Comparison of ENCODE assay signal across 9 mouse cellular contexts in genomic region chr4:134416177-134416576, GRCm38 (mm10). TPM values are rescaled to one million over a fixed set of nuclear protein-coding genes. Genes with fewer than 3 reads are reported as not detected.
DNase-seq lines count a peak whose midpoint lies in the region; ATAC-seq and TF ChIP-seq lines count a peak whose summit lies in the region.
"Had no signal": no experiment of that assay in that cellular context is flagged by ENCODE, and none has a peak within 500 bp of the region (broad histone marks: within the 10 kb centered on the region; RNA-seq: fewer than 3 reads in every experiment).

No protein-coding gene starts in this region.

- 54% methylated on average over 17 of the region's 17 CpGs for WGBS in heart, embryonic 13.5 days

- H3K4me1 ChIP-seq in E14TG2a.4 (replicated peaks; ENCODE audit: low read depth, low read length): peaks cover 50% of the 10 kb centered on the region
- H3K4me1 ChIP-seq in heart, embryonic 13.5 days: peaks cover 21% of the 10 kb centered on the region
- H3K4me1 ChIP-seq: forebrain, embryonic 13.5 days had no signal

- ATAC-seq in heart, embryonic 13.5 days (ENCODE audit: extremely low read depth, insufficient number of reproducible peaks, low FRiP score, low TSS enrichment): no peak
- no peak for ATAC-seq in megakaryocyte, adult 5-6 weeks (ENCODE audit: poor library complexity, severe bottlenecking)
- ATAC-seq: forebrain, embryonic 13.5 days had no signal

- no peak overlapping the region for H3K27ac ChIP-seq in heart, embryonic 13.5 days (replicated peaks)
- H3K27ac ChIP-seq: forebrain, embryonic 13.5 days had no signal

- H3K36me3 ChIP-seq in E14TG2a.4 (ENCODE audit: insufficient read depth, low read length): peaks cover 18% of the 10 kb centered on the region
- H3K36me3 ChIP-seq in heart, embryonic 13.5 days: peaks cover 60% of the 10 kb centered on the region

- H3K9ac ChIP-seq in heart, embryonic 13.5 days: peak overlapping the region; percentile 60; the same call in 1 of the 2 replicates
- H3K9ac ChIP-seq: forebrain, embryonic 13.5 days had no signal

- intact Hi-C loops in left cerebral cortex, postnatal 4 days (cut with DNase I): no loop called here

- peak; percentile 89 for DNase-seq in ZHBTc4 (ENCODE audit: low read depth, low spot score)
- DNase-seq in left cerebral cortex, postnatal 4 days: peak; percentile 45
- DNase-seq in embryo, embryonic 10.5 days (ENCODE audit: low spot score): no peak
- DNase-seq in c-Kit-positive CD71-positive TER-119-positive erythroid progenitor cells, embryonic 14.5 days (ENCODE audit: low spot score): no peak
- DNase-seq: kidney, adult 18-20 months had no signal

- peak overlapping the region; percentile 3; the same call in 1 of the 2 replicates for H3K4me2 ChIP-seq in heart, embryonic 13.5 days
- H3K4me2 ChIP-seq: forebrain, embryonic 13.5 days had no signal

- peak overlapping the region; percentile 48 for H3K4me3 ChIP-seq in E14TG2a.4 (replicated peaks; ENCODE audit: low read length)
- H3K4me3 ChIP-seq in heart, embryonic 13.5 days: no peak overlapping the region
- H3K4me3 ChIP-seq: forebrain, embryonic 13.5 days had no signal

- H3K9me3 ChIP-seq in E14TG2a.4 (ENCODE audit: low read length): no peaks in the 10 kb centered on the region
- H3K9me3 ChIP-seq in heart, embryonic 13.5 days: no peaks in the 10 kb centered on the region
- H3K9me3 ChIP-seq: forebrain, embryonic 13.5 days had no signal

- H3K27me3 ChIP-seq in E14TG2a.4 (ENCODE audit: insufficient read depth, low read length): peaks cover 11% of the 10 kb centered on the region; the same call in 1 of the 2 replicates
- no peaks in the 10 kb centered on the region for H3K27me3 ChIP-seq in heart, embryonic 13.5 days (replicated peaks)
- H3K27me3 ChIP-seq: forebrain, embryonic 13.5 days had no signal

- no peak for TF ChIP-seq CTCF in E14TG2a.4 (conservative IDR thresholded peaks at IDR 0.05; ENCODE audit: low read length)

RNA-seq across cellular contexts. Expression of gene Pafah2, which starts 20.1 kb away (rescaled TPM):
- 9.0 and 9.9 TPM in 2 replicates for polyA plus RNA-seq in heart, embryonic 13.5 days (2015; fragmentation: Nextera tagmentation; extraction: Ambion mirVana)
- total RNA-seq in left cerebral cortex, postnatal 4 days (2021): 10 to 100 TPM; 12.7 to 14.1 TPM
- total RNA-seq in megakaryocyte, adult 5-6 weeks (2015): 4.6 and 5.9 TPM in 2 replicates
- 5.5 and 6.3 TPM in 2 replicates for total RNA-seq in megakaryocyte, adult 5-6 weeks (2017)

RNA-seq across cellular contexts. Expression of gene Extl1, which starts 32.5 kb away (rescaled TPM):
- 2.7 and 3.3 TPM in 2 replicates for polyA plus RNA-seq in heart, embryonic 13.5 days (2015; fragmentation: Nextera tagmentation; extraction: Ambion mirVana)
- 1 to 10 TPM; 3.9 to 4.1 TPM for total RNA-seq in left cerebral cortex, postnatal 4 days (2021)
- 0.04 TPM in 1 of 2 replicates, not detected in the other for total RNA-seq in megakaryocyte, adult 5-6 weeks (2015)
- not detected in 2 replicates for total RNA-seq in megakaryocyte, adult 5-6 weeks (2017)

RNA-seq across cellular contexts. Expression of gene Stmn1, which starts 51.9 kb away (rescaled TPM):
- 988 and 1,051 TPM in 2 replicates for polyA plus RNA-seq in heart, embryonic 13.5 days (2015; fragmentation: Nextera tagmentation; extraction: Ambion mirVana)
- total RNA-seq in left cerebral cortex, postnatal 4 days (2021): 1,000 to 10,000 TPM; 3,425 to 3,590 TPM
- 563 and 570 TPM in 2 replicates for total RNA-seq in megakaryocyte, adult 5-6 weeks (2015)
- 790 and 821 TPM in 2 replicates for total RNA-seq in megakaryocyte, adult 5-6 weeks (2017)

Comparison
In these comparisons a context has a peak if more than half of its experiments do, and no peak if none do; other contexts are left out.
1. DNase-seq: peak in ZHBTc4 (single experiment) and left cerebral cortex, postnatal 4 days (single experiment); none in embryo, embryonic 10.5 days (single experiment) and c-Kit-positive CD71-positive TER-119-positive erythroid progenitor cells, embryonic 14.5 days (single experiment).
2. RNA of gene Extl1, which starts 32.5 kb away (total RNA-seq): 3.9 to 4.1 TPM in left cerebral cortex, postnatal 4 days; 0.04 TPM in megakaryocyte, adult 5-6 weeks; every median in the first group is over 4 times any median in the second.
3. RNA of gene Stmn1, which starts 51.9 kb away (total RNA-seq): 3,425 to 3,590 TPM in left cerebral cortex, postnatal 4 days; 563 to 821 TPM in megakaryocyte, adult 5-6 weeks; every median in the first group is over 4 times any median in the second.